Mouse (Mus musculus) G1E (cell line): Measurements from ENCODE around the gene Ccdc148.

ENCODE experiments used
- GATA1 ChIP-seq: IDR thresholded peaks from 2 replicates; pipeline ENCODE4 v1.6.1; 2012; ENCODE audit warnings: borderline replicate concordance, low read length, inconsistent platforms, mixed read lengths
- TAL1 ChIP-seq: conservative IDR thresholded peaks from 2 replicates; pipeline ENCODE4 v1.6.1; 2012; ENCODE audit warnings: low read depth, low read length, inconsistent platforms, mixed read lengths

GRCm38 (mm10) chr2:58797506-58797905 lies 363.0 kb downstream of the Ccdc148 start:
- TF ChIP-seq GATA1 (no peak), TAL1 (no peak)
